Mouse (Mus musculus): ENCODE measurements around the gene Gadd45g.

- TF ChIP-seq CHD2 (IDR thresholded peaks at IDR 0.05; ENCODE audit: low read depth, low read length) (no peak), MAFK (IDR thresholded peaks at IDR 0.05; ENCODE audit: insufficient read depth, low read depth, low read length) (no peak), ZC3H11A (IDR thresholded peaks at IDR 0.05; ENCODE audit: borderline replicate concordance, low read depth, low read length) (no peak), ZNF384 (IDR thresholded peaks at IDR 0.05; ENCODE audit: low read depth, low read length) (no peak), HCFC1 (IDR thresholded peaks at IDR 0.05; ENCODE audit: borderline replicate concordance, insufficient read depth, low read length) (no peak)
Measured at GRCm38 (mm10) chr13:51891825-51892532, 45.5 kb downstream of the Gadd45g start.
